Comparison of ENCODE assay signal across 17 mouse cellular contexts in genomic region chr1:43489311-43489710, GRCm38 (mm10). TPM values are rescaled to one million over a fixed set of nuclear protein-coding genes. Genes with fewer than 3 reads are reported as not detected.
DNase-seq lines count a peak whose midpoint lies in the region; ATAC-seq and TF ChIP-seq lines count a peak whose summit lies in the region.
"Had no signal": no experiment of that assay in that cellular context is flagged by ENCODE, and none has a peak within 500 bp of the region (broad histone marks: within the 10 kb centered on the region; RNA-seq: fewer than 3 reads in every experiment).

No protein-coding gene starts in this region.

- TF ChIP-seq CTCF in layer of hippocampus, adult 2 months (conservative IDR thresholded peaks at IDR 0.05), result no peak
- no peak for TF ChIP-seq CTCF in left cerebral cortex, adult 2 months (IDR thresholded peaks at IDR 0.05)

- H3K4me2 ChIP-seq in forebrain, embryonic 14.5 days (ENCODE audit: low read length), result no peak overlapping the region
- H3K4me2 ChIP-seq in forebrain, embryonic 16.5 days (ENCODE audit: low read length), result no peak overlapping the region
- H3K4me2 ChIP-seq: embryonic facial prominence, embryonic 13.5 days; forebrain, embryonic 12.5 days; heart, embryonic 12.5 days; hindbrain, embryonic 14.5 days had no signal

- peaks cover 6% of the 10 kb centered on the region; the same call in 1 of the 2 replicates for H3K4me1 ChIP-seq in forebrain, embryonic 14.5 days (ENCODE audit: control insufficient read depth, insufficient read depth, low read length)
- peaks cover 16% of the 10 kb centered on the region for H3K4me1 ChIP-seq in forebrain, embryonic 16.5 days (replicated peaks; ENCODE audit: control insufficient read depth, insufficient read depth, low read length)
- peaks cover 36% of the 10 kb centered on the region for H3K4me1 ChIP-seq in midbrain, embryonic 10.5 days

- no peaks in the 10 kb centered on the region for H3K27me3 ChIP-seq in forebrain, embryonic 14.5 days (replicated peaks; ENCODE audit: control insufficient read depth, insufficient read depth, low read length)
- no peaks in the 10 kb centered on the region for H3K27me3 ChIP-seq in forebrain, embryonic 16.5 days (replicated peaks; ENCODE audit: control insufficient read depth, insufficient read depth, low read length)
- no peaks in the 10 kb centered on the region for H3K27me3 ChIP-seq in midbrain, embryonic 10.5 days (ENCODE audit: low read depth, poor library complexity, severe bottlenecking)
- H3K27me3 ChIP-seq: embryonic facial prominence, embryonic 13.5 days; forebrain, embryonic 12.5 days; heart, embryonic 12.5 days had no signal

- no peak overlapping the region for H3K27ac ChIP-seq in forebrain, embryonic 14.5 days (ENCODE audit: low read depth, low read length)
- H3K27ac ChIP-seq in forebrain, embryonic 16.5 days (ENCODE audit: low read length), result no peak overlapping the region
- H3K27ac ChIP-seq in layer of hippocampus, adult 2 months, result peak overlapping the region; percentile 73
- H3K27ac ChIP-seq in left cerebral cortex, adult 2 months, result peak overlapping the region; percentile 76
- no peak overlapping the region for H3K27ac ChIP-seq in midbrain, embryonic 10.5 days (replicated peaks)
- H3K27ac ChIP-seq: embryonic facial prominence, embryonic 13.5 days; forebrain, embryonic 12.5 days; gastrocnemius, adult 2 months; hindbrain, embryonic 10.5 days; hindbrain, embryonic 14.5 days had no signal

- no peaks in the 10 kb centered on the region for H3K36me3 ChIP-seq in forebrain, embryonic 14.5 days (ENCODE audit: control insufficient read depth, insufficient read depth, low read length)
- no peaks in the 10 kb centered on the region for H3K36me3 ChIP-seq in forebrain, embryonic 16.5 days (ENCODE audit: control insufficient read depth, insufficient read depth)
- peaks cover 4% of the 10 kb centered on the region; the same call in 1 of the 2 replicates for H3K36me3 ChIP-seq in midbrain, embryonic 10.5 days
- H3K36me3 ChIP-seq: embryonic facial prominence, embryonic 13.5 days; forebrain, embryonic 12.5 days; hindbrain, embryonic 10.5 days had no signal

- peak; percentile 30; the same call in 1 of the 2 replicates for ATAC-seq in forebrain, embryonic 14.5 days
- ATAC-seq in forebrain, embryonic 16.5 days, result no peak

- no peak for DNase-seq in forebrain, embryonic 14.5 days (ENCODE audit: low spot score)
- peak; percentile 50 to 60 for DNase-seq in layer of hippocampus, adult 2 months (ENCODE audit: low spot score in 2 of 2)
- DNase-seq in layer of hippocampus, postnatal 10 days (ENCODE audit: low spot score in 2 of 2), result no peak
- DNase-seq in left cerebral cortex, adult 2 months (ENCODE audit: extremely low spot score in 1 of 2, low spot score in 2 of 2), result no peak
- DNase-seq in left cerebral cortex, postnatal 4 days, result no peak
- no peak for DNase-seq in midbrain, embryonic 10.5 days (ENCODE audit: low spot score)
- DNase-seq: adrenal gland, postnatal 14 days; cerebellum, adult 9-10 months; cerebellum, postnatal 25 days; gastrocnemius, adult 2 months; gastrocnemius, postnatal 25 days had no signal

- intact Hi-C loops in left cerebral cortex, adult 2 months (cut with DNase I), result no loop called here
- intact Hi-C loops in left cerebral cortex, postnatal 4 days (cut with DNase I), result no loop called here

- H3K9me3 ChIP-seq in forebrain, embryonic 14.5 days (replicated peaks; ENCODE audit: control insufficient read depth, low read length), result no peaks in the 10 kb centered on the region
- H3K9me3 ChIP-seq in forebrain, embryonic 16.5 days (ENCODE audit: control insufficient read depth, low read length), result no peaks in the 10 kb centered on the region
- no peaks in the 10 kb centered on the region for H3K9me3 ChIP-seq in midbrain, embryonic 10.5 days (replicated peaks)
- H3K9me3 ChIP-seq: embryonic facial prominence, embryonic 13.5 days; forebrain, embryonic 12.5 days; heart, embryonic 12.5 days; hindbrain, embryonic 10.5 days had no signal

- H3K9ac ChIP-seq in forebrain, embryonic 14.5 days (ENCODE audit: low read length), result no peak overlapping the region
- H3K9ac ChIP-seq in forebrain, embryonic 16.5 days (replicated peaks; ENCODE audit: low read depth, low read length), result no peak overlapping the region
- H3K9ac ChIP-seq: embryonic facial prominence, embryonic 13.5 days; forebrain, embryonic 12.5 days; heart, embryonic 12.5 days; hindbrain, embryonic 14.5 days had no signal

- H3K4me3 ChIP-seq in forebrain, embryonic 14.5 days (ENCODE audit: low read depth, low read length), result no peak overlapping the region
- H3K4me3 ChIP-seq in forebrain, embryonic 16.5 days (replicated peaks; ENCODE audit: low read length), result no peak overlapping the region
- H3K4me3 ChIP-seq in layer of hippocampus, adult 2 months, result no peak overlapping the region
- no peak overlapping the region for H3K4me3 ChIP-seq in left cerebral cortex, adult 2 months
- H3K4me3 ChIP-seq in midbrain, embryonic 10.5 days, result no peak overlapping the region
- H3K4me3 ChIP-seq: embryonic facial prominence, embryonic 13.5 days; forebrain, embryonic 12.5 days; gastrocnemius, adult 2 months; heart, embryonic 12.5 days; hindbrain, embryonic 10.5 days had no signal

RNA-seq across cellular contexts. Expression of gene Nck2, which starts 44.9 kb away (rescaled TPM):
- polyA plus RNA-seq in forebrain, embryonic 14.5 days (2014; fragmentation: Nextera tagmentation; extraction: Ambion mirVana), result 37.4 and 44.5 TPM in 2 replicates
- polyA plus RNA-seq in forebrain, embryonic 16.5 days (2015; fragmentation: Nextera tagmentation; extraction: Ambion mirVana), result 53.4 and 58.3 TPM in 2 replicates
- 10 to 100 TPM; 55.6 to 56.3 TPM for total RNA-seq in layer of hippocampus, adult 2 months (2021)
- total RNA-seq in layer of hippocampus, postnatal 10 days (2021), result 10 to 100 TPM; 48.6 to 49.3 TPM
- 10 to 100 TPM; 38.3 to 38.7 TPM for total RNA-seq in left cerebral cortex, adult 2 months (2021)
- 10 to 100 TPM; 56.2 to 58.7 TPM for total RNA-seq in left cerebral cortex, postnatal 4 days (2021)
- 35.0 and 36.8 TPM in 2 replicates for polyA plus RNA-seq in midbrain, embryonic 10.5 days (2016; fragmentation: Nextera tagmentation; extraction: Ambion mirVana)

Comparison
In these comparisons a context has a peak if more than half of its experiments do, and no peak if none do; other contexts are left out.
1. DNase-seq: peak in layer of hippocampus, adult 2 months (2 of 2); none in forebrain, embryonic 14.5 days (single experiment), layer of hippocampus, postnatal 10 days (0 of 2), left cerebral cortex, adult 2 months (0 of 2), left cerebral cortex, postnatal 4 days (single experiment) and midbrain, embryonic 10.5 days (single experiment).
2. H3K27ac ChIP-seq: peak in layer of hippocampus, adult 2 months (single experiment) and left cerebral cortex, adult 2 months (single experiment); none in forebrain, embryonic 14.5 days (single experiment), forebrain, embryonic 16.5 days (single experiment) and midbrain, embryonic 10.5 days (single experiment).